Mouse (Mus musculus) heart, adult 10 weeks (tissue): Measurements from ENCODE around the gene Panx3. TPM values are rescaled to one million over a fixed set of nuclear protein-coding genes. Genes with fewer than 3 reads are reported as not detected.

Source experiments
- polyA plus RNA-seq: library from polyadenylated mRNA; stranded (reverse); fragments of 350-450 nt; fragmentation: Illumina TruSeq; extraction: RNeasy Lipid Tissue Mini Kit (QIAGEN cat#74804); gene quantifications from one replicate; pipeline ENCODE4 v1.2.3, GENCODE M21; 2014; ENCODE audit warnings: low read depth, low replicate concordance

The Panx3 gene
- polyA plus RNA-seq, result not detected

GRCm38 (mm10) chr9:37669115-37669514 is at the start of gene Panx3:
Gene Panx3 (minus strand): TSS chr9:37669235.

GRCm38 (mm10) chr9:37716150-37716549 is 47.1 kb upstream of the Panx3 start, which contains the start of gene Olfr160:
Gene Olfr160 (minus strand): TSS chr9:37716250.

GRCm38 (mm10) chr9:37656931-37657481 is 12.0 kb downstream of the Panx3 start, which contains the start of gene Tbrg1:
Gene Tbrg1 (minus strand): TSS chr9:37657312.

GRCm38 (mm10) chr9:37613182-37613910 is 55.7 kb downstream of the Panx3 start, which contains the start of gene Spa17:
Gene Spa17 (minus strand): TSS chr9:37613722.

Other genes with a start within 250 kb of the Panx3 start
- not detected for gene Robo3, start 236.0 kb downstream of the Panx3 start, polyA plus RNA-seq
- gene Msantd2, start 179.9 kb downstream of the Panx3 start, polyA plus RNA-seq, result 26.6 TPM
- gene Esam, start 141.2 kb downstream of the Panx3 start, polyA plus RNA-seq, result 73.7 TPM
- gene Vsig2, start 130.0 kb downstream of the Panx3 start, polyA plus RNA-seq, result 17.8 TPM
- gene Nrgn, start 116.3 kb downstream of the Panx3 start, polyA plus RNA-seq, result 2.3 TPM
- 12.0 TPM for gene Siae, start 113.5 kb downstream of the Panx3 start, polyA plus RNA-seq
- gene Spa17, start 55.5 kb downstream of the Panx3 start, polyA plus RNA-seq, result 9.9 TPM
- 36.7 TPM for gene Tbrg1, start 11.9 kb downstream of the Panx3 start, polyA plus RNA-seq
- gene Olfr160, start 47.0 kb upstream of the Panx3 start, polyA plus RNA-seq, result not detected
- gene Olfr874, start 75.9 kb upstream of the Panx3 start, polyA plus RNA-seq, result not detected
- gene Olfr875, start 102.6 kb upstream of the Panx3 start, polyA plus RNA-seq, result not detected
- gene Olfr876, start 133.8 kb upstream of the Panx3 start, polyA plus RNA-seq, result not detected
- gene Olfr877, start 185.0 kb upstream of the Panx3 start, polyA plus RNA-seq, result not detected
- not detected for gene Olfr145, start 227.5 kb upstream of the Panx3 start, polyA plus RNA-seq
- gene Olfr878, start 248.6 kb upstream of the Panx3 start, polyA plus RNA-seq, result not detected